Mouse (Mus musculus) myocyte (in vitro differentiated cells): ENCODE data around the gene Crtc3. TPM values are rescaled to one million over a fixed set of nuclear protein-coding genes. Genes with fewer than 3 reads are reported as not detected.

Experiments
- H3K27me3 ChIP-seq: one replicate; pipeline ENCODE4 v1.6.1; 2011; ENCODE audit not compliant: control insufficient read depth, insufficient read depth, insufficient read length
- H3K36me3 ChIP-seq: one replicate; pipeline ENCODE4 v1.6.1; 2011; ENCODE audit not compliant: control insufficient read depth, insufficient read depth
- H3K4me2 ChIP-seq: one replicate; pipeline ENCODE4 v1.6.1; 2011; ENCODE audit warnings: low read depth, control low read depth
- H3K4me3 ChIP-seq: one replicate; pipeline ENCODE4 v1.5.1; 2011; ENCODE audit warnings: mild to moderate bottlenecking, control low read depth, moderate library complexity
- H3K79me2 ChIP-seq: one replicate; pipeline ENCODE4 v1.6.1; 2011; ENCODE audit not compliant: control insufficient read depth, insufficient read depth
- H3ac ChIP-seq: one replicate; pipeline ENCODE4 v1.6.1; 2011; ENCODE audit not compliant: control insufficient read depth, insufficient read length
- CEBPB ChIP-seq: IDR thresholded peaks from 2 replicates; pipeline ENCODE4 v1.6.1; 2011; ENCODE audit warnings: mild to moderate bottlenecking, moderate library complexity; ENCODE audit not compliant: poor library complexity, insufficient read depth, severe bottlenecking
- E2F4 ChIP-seq: IDR thresholded peaks from one replicate; pipeline ENCODE4 v1.6.1; 2011; ENCODE audit warnings: mild to moderate bottlenecking, control low read depth, moderate library complexity; ENCODE audit not compliant: insufficient read depth
- MAX ChIP-seq: IDR thresholded peaks from one replicate; pipeline ENCODE4 v1.6.1; 2011; ENCODE audit warnings: low read depth, mild to moderate bottlenecking, control low read depth
- MYOD1 ChIP-seq, 3 experiments: IDR thresholded peaks; one replicate each; pipeline ENCODE4 v1.6.1; 2011; ENCODE audit warnings: control low read depth in 2 of 3, low read depth in 2 of 3, mild to moderate bottlenecking in 2 of 3, moderate library complexity in 1 of 3; ENCODE audit not compliant: insufficient read length in 2 of 3, control insufficient read depth in 1 of 3
- MYOG ChIP-seq, 3 experiments: IDR thresholded peaks; one replicate each; pipeline ENCODE4 v1.6.1; 2011; ENCODE audit warnings: control low read depth in 2 of 3, low read depth in 2 of 3, mild to moderate bottlenecking in 2 of 3; ENCODE audit not compliant: insufficient read length in 2 of 3, control insufficient read depth in 1 of 3, insufficient read depth in 1 of 3
- POLR2A ChIP-seq: IDR thresholded peaks from one replicate; pipeline ENCODE4 v1.6.1; 2011; ENCODE audit warnings: low read depth, mild to moderate bottlenecking, control low read depth, moderate library complexity; ENCODE audit not compliant: insufficient read length
- POLR2AphosphoS2 ChIP-seq: IDR thresholded peaks from one replicate; pipeline ENCODE4 v1.6.1; 2011; ENCODE audit warnings: low read depth, control low read depth; ENCODE audit not compliant: insufficient read length
- REST ChIP-seq: IDR thresholded peaks from one replicate; pipeline ENCODE4 v1.6.1; 2011; ENCODE audit warnings: mild to moderate bottlenecking, control low read depth, moderate library complexity; ENCODE audit not compliant: insufficient read depth, insufficient read length
- SRF ChIP-seq: IDR thresholded peaks from one replicate; pipeline ENCODE4 v1.6.1; 2011; ENCODE audit warnings: low read depth; ENCODE audit not compliant: control insufficient read depth, insufficient read length
- TCF12 ChIP-seq: IDR thresholded peaks from one replicate; pipeline ENCODE4 v1.6.1; 2011; ENCODE audit warnings: mild to moderate bottlenecking, control low read depth; ENCODE audit not compliant: poor library complexity, insufficient read depth, severe bottlenecking
- TCF3 ChIP-seq: IDR thresholded peaks from one replicate; pipeline ENCODE4 v1.6.1; 2011; ENCODE audit warnings: low read depth, control low read depth; ENCODE audit not compliant: insufficient read length
- USF1 ChIP-seq: IDR thresholded peaks from one replicate; pipeline ENCODE4 v1.6.1; 2011; ENCODE audit warnings: low read depth, mild to moderate bottlenecking, control low read depth, moderate library complexity
- polyA plus RNA-seq: library from polyadenylated mRNA; unstranded; fragments of >200 nt; fragmentation: generic; extraction: Trizol; gene quantifications from one replicate; pipeline ENCODE4 v1.2.1, GENCODE M21; 2012; ENCODE audit warnings: missing spikeins

Gene Crtc3
- polyA plus RNA-seq, 1 experiment: 6.4 TPM

DNA sequence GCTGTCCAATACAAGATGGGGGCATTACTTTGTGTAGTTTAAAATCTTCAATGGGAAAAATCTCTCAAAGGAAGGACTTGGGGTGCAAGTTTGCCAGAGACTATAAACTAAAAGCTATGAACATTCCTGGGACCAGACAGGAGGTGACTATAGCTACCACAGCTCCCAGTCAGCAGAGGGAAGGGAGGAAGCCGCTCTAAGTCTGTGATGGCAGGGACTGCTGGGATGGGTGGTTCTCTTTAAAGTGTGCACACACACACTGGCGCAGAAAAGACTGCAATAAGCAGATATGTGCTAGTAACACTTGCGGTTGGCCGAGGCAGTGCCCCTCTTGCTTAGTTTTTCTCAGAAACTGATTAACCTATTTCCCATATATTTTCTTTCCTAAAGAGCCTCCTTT lies 27.6 kb downstream of the Crtc3 start:
- Histone ChIP-seq H3K4me2 (no peak overlapping the region), H3K36me3 (no peaks in the 10 kb centered on the region), H3K4me3 (no peak overlapping the region), H3ac (no peak overlapping the region), H3K79me2 (no peaks in the 10 kb centered on the region), H3K27me3 (no peaks in the 10 kb centered on the region)
- no peak for TF ChIP-seq CEBPB
- TF ChIP-seq TCF12: no peak
- no peak for TF ChIP-seq E2F4
- TF ChIP-seq TCF3: no peak
- TF ChIP-seq REST: no peak
- TF ChIP-seq USF1: no peak
- no peak for TF ChIP-seq SRF
- TF ChIP-seq MAX: no peak
- TF ChIP-seq POLR2A: no peak
- TF ChIP-seq POLR2AphosphoS2: no peak
- no peak for TF ChIP-seq MYOG (IDR thresholded peaks at IDR 0.05; ENCODE audit: control insufficient read depth in 1 of 3, insufficient read depth in 1 of 3, insufficient read length in 2 of 3, low read depth in 2 of 3)
- no peak for TF ChIP-seq MYOD1 (IDR thresholded peaks at IDR 0.05; ENCODE audit: control insufficient read depth in 1 of 3, insufficient read length in 2 of 3, low read depth in 2 of 3)

DNA sequence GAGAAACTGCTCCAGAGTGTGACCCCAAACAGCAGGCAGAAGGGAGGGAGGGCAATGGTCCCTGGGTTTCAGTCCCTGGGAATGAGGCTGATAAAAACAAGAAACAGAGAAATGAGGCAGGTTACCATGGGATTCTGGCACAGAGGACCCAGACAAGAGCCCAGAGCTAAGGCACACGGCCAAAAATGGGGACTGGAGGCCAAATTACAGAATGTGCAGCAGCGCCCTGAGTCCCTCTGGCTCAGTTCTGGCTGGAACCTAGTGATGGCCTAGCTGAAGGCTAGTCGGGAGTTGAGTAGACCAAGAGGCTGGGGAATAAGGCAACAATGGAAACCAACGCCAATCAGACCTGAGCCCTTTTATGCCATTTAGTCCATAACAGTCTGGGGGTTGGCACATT lies 28.1 kb downstream of the Crtc3 start:
- H3ac ChIP-seq: no peak overlapping the region
- no peaks in the 10 kb centered on the region for H3K36me3 ChIP-seq
- H3K4me2 ChIP-seq: no peak overlapping the region
- no peaks in the 10 kb centered on the region for H3K27me3 ChIP-seq
- no peaks in the 10 kb centered on the region for H3K79me2 ChIP-seq
- no peak overlapping the region for H3K4me3 ChIP-seq
- TF ChIP-seq POLR2A: no peak
- TF ChIP-seq SRF: no peak
- TF ChIP-seq TCF3: no peak
- TF ChIP-seq POLR2AphosphoS2: no peak
- TF ChIP-seq MYOD1 (IDR thresholded peaks at IDR 0.05; ENCODE audit: control insufficient read depth in 1 of 3, insufficient read length in 2 of 3, low read depth in 2 of 3): no peak
- no peak for TF ChIP-seq E2F4
- no peak for TF ChIP-seq MAX
- TF ChIP-seq CEBPB: no peak
- TF ChIP-seq USF1: no peak
- no peak for TF ChIP-seq REST
- TF ChIP-seq TCF12: no peak
- no peak for TF ChIP-seq MYOG (IDR thresholded peaks at IDR 0.05; ENCODE audit: control insufficient read depth in 1 of 3, insufficient read depth in 1 of 3, insufficient read length in 2 of 3, low read depth in 2 of 3)

- TF ChIP-seq MYOD1 (IDR thresholded peaks at IDR 0.05; ENCODE audit: control insufficient read depth in 1 of 3, insufficient read length in 2 of 3, low read depth in 2 of 3) (peak in 2 of 3 experiments; percentile 33 to 44), MYOG (IDR thresholded peaks at IDR 0.05; ENCODE audit: control insufficient read depth in 1 of 3, insufficient read depth in 1 of 3, insufficient read length in 2 of 3, low read depth in 2 of 3) (peak in 2 of 3 experiments; percentile 39 to 70), TCF3 (no peak)
- no peak overlapping the region for H3ac ChIP-seq
- H3K79me2 ChIP-seq: no peaks in the 10 kb centered on the region
- H3K4me3 ChIP-seq: no peak overlapping the region
- H3K4me2 ChIP-seq: peak overlapping the region; percentile 55
- no peaks in the 10 kb centered on the region for H3K36me3 ChIP-seq
- no peaks in the 10 kb centered on the region for H3K27me3 ChIP-seq
Measured at GRCm38 (mm10) chr7:80657896-80658295, 30.8 kb downstream of the Crtc3 start.

DNA sequence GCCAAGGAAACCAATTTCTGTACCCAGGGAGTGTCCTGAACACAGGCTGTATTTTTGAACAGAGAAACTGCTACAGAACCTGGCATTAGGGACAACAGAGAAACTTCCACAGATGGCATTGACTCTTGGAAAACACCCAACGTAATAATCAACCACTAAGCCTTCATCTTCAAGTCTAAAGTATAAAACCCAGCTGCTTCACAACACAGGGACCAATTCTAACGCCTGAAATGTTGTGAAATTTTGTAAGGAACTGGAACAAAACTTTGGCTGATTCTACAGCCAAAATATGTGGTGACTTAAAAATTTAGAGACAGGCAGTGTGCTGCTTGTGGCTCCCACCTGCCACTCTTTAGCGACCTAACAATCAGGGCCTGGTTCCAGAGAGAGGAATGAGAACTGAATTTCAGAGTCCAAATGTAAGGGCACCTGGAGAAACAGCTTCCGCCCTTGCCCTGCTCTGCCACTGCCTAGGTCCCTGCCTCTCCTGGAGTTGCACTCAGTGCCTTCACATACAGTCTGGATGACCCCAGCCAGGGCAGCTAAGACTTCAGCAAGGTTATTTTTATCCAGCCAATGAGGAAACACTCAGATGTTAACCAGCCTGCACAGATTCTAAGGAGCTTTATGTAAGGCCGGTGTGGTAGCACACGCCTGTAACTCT lies 33.2 kb downstream of the Crtc3 start:
- Histone ChIP-seq H3K27me3 (no peaks in the 10 kb centered on the region), H3K36me3 (no peaks in the 10 kb centered on the region), H3K79me2 (no peaks in the 10 kb centered on the region), H3ac (no peak overlapping the region), H3K4me3 (no peak overlapping the region), H3K4me2 (no peak overlapping the region)
- TF ChIP-seq MYOG (IDR thresholded peaks at IDR 0.05; ENCODE audit: control insufficient read depth in 1 of 3, insufficient read depth in 1 of 3, insufficient read length in 2 of 3, low read depth in 2 of 3) (no peak), TCF3 (no peak), E2F4 (no peak), POLR2AphosphoS2 (no peak), MYOD1 (IDR thresholded peaks at IDR 0.05; ENCODE audit: control insufficient read depth in 1 of 3, insufficient read length in 2 of 3, low read depth in 2 of 3) (no peak), MAX (no peak), CEBPB (no peak), REST (no peak), TCF12 (no peak), SRF (no peak), USF1 (no peak), POLR2A (no peak)
